Mouse (Mus musculus): ENCODE data around the gene Cyp24a1.

Gene Cyp24a1

DNA sequence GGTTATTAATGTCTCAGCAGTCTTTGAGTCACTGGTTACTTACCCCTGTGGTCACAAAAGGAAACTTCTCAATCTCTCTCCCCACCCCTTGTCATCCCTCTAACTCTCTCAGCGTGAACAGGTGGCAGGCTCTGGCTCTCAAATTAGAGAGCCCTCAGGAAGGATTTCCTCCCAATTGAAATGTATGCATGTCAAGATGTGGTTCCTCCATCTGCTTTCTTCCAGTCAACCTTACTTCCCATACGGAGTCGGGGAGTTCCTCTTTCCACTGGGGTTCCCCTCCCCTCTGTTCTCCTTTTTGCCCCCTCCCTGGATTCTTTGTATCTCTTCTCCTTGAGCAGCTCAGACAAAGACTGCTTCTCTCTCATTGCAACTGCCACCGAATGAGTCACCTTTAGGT, 60.7 kb downstream of the Cyp24a1 start:
- DNase-seq = no peak
